ENCODE assay signal across 16 mouse cellular contexts in genomic region chr9:45401851-45402250, GRCm38 (mm10). TPM values are rescaled to one million over a fixed set of nuclear protein-coding genes. Genes with fewer than 3 reads are reported as not detected.
"Had no signal": no experiment of that assay in that cellular context is flagged by ENCODE, and none has a peak within 500 bp of the region (broad histone marks: within the 10 kb centered on the region; RNA-seq: fewer than 3 reads in every experiment).

No protein-coding gene starts in this region.

- ATAC-seq: hindbrain, embryonic 16.5 days; inflammation-experienced regulatory T-cells, adult 6 months; intestine, postnatal 0 days; liver, embryonic 12.5 days; midbrain, embryonic 16.5 days had no signal

- H3K4me2 ChIP-seq: limb, embryonic 15.5 days; liver, embryonic 12.5 days; lung, embryonic 15.5 days; midbrain, embryonic 12.5 days; neural tube, embryonic 13.5 days had no signal

- H3K4me1 ChIP-seq: limb, embryonic 15.5 days; liver, embryonic 12.5 days; lung, embryonic 15.5 days; midbrain, embryonic 12.5 days; neural tube, embryonic 13.5 days had no signal

- H3K9me3 ChIP-seq: limb, embryonic 15.5 days; liver, embryonic 12.5 days; lung, embryonic 15.5 days; midbrain, embryonic 12.5 days; neural tube, embryonic 13.5 days had no signal

- H3K27me3 ChIP-seq: lung, embryonic 15.5 days had no signal

- H3K4me3 ChIP-seq: layer of hippocampus, adult 2 months; limb, embryonic 15.5 days; liver, embryonic 12.5 days; lung, embryonic 15.5 days; midbrain, embryonic 12.5 days; neural tube, embryonic 13.5 days had no signal

- H3K9ac ChIP-seq: limb, embryonic 15.5 days; liver, embryonic 12.5 days; lung, embryonic 15.5 days; midbrain, embryonic 12.5 days; neural tube, embryonic 13.5 days had no signal

- H3K36me3 ChIP-seq: limb, embryonic 15.5 days; liver, embryonic 12.5 days; lung, embryonic 15.5 days; midbrain, embryonic 12.5 days; neural tube, embryonic 13.5 days had no signal

- H3K27ac ChIP-seq: layer of hippocampus, adult 2 months; limb, embryonic 15.5 days; liver, embryonic 12.5 days; lung, embryonic 15.5 days; midbrain, embryonic 12.5 days; neural tube, embryonic 13.5 days; stomach, postnatal 0 days had no signal

- DNase-seq: right cerebral cortex, adult 18-20 months; right cerebral cortex, postnatal 25 days; thymus, postnatal 14 days had no signal

RNA-seq across cellular contexts. Expression of gene Fxyd2, which starts 2.4 kb away (rescaled TPM):
- total RNA-seq: megakaryocyte-erythroid progenitor cell, adult 5-6 weeks had no signal

RNA-seq across cellular contexts. Expression of gene Dscaml1, which starts 24.6 kb away (rescaled TPM):
- total RNA-seq: megakaryocyte-erythroid progenitor cell, adult 5-6 weeks had no signal
- polyA plus RNA-seq: inflammation-experienced regulatory T-cells, adult 6 months; liver, embryonic 12.5 days; liver, embryonic 16.5 days had no signal
